Mouse (Mus musculus) lung, adult 10 weeks (tissue): ENCODE measurements around the gene Bmi1. TPM values are rescaled to one million over a fixed set of nuclear protein-coding genes. Genes with fewer than 3 reads are reported as not detected.

Experiments used
- polyA plus RNA-seq: library from polyadenylated mRNA; stranded (reverse); fragments of 350-450 nt; fragmentation: Illumina TruSeq; extraction: RNeasy Lipid Tissue Mini Kit (QIAGEN cat#74804); gene quantifications from one replicate; pipeline ENCODE4 v1.2.3, GENCODE M21; 2014; ENCODE audit warnings: low read depth, low replicate concordance; ENCODE audit not compliant: insufficient read depth

Gene Bmi1
- polyA plus RNA-seq, result 22.1 TPM

DNA sequence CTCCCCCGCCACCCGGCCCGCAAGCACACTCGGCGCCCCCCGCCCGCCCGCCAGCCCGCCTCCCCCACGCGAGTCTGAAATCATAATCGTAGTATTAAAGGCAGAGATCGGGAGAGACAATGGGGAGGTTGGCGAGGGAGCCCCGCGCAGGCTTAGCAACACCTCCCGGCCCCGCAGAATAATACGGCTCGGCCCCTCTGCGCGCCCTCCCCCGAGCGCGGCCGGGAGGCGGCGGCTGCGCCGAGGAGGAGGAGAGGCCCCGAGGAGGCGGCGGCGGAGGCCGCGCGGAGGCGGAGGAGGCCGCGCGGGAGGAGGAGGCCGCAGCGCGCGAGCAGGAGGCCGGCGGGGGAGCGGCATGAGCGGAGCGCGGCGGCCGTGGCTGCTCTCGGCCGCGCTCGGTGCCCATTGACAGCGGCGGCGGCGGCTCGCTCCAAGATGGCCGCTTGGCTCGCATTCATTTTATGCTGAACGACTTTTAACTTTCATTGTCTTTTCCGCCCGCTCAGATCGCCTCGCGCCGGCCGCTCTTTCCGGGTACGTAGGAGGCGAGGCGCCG, at the start of gene Bmi1:
Gene Bmi1 (plus strand): TSS at position 83 of the 556 bp plus-strand sequence.

DNA sequence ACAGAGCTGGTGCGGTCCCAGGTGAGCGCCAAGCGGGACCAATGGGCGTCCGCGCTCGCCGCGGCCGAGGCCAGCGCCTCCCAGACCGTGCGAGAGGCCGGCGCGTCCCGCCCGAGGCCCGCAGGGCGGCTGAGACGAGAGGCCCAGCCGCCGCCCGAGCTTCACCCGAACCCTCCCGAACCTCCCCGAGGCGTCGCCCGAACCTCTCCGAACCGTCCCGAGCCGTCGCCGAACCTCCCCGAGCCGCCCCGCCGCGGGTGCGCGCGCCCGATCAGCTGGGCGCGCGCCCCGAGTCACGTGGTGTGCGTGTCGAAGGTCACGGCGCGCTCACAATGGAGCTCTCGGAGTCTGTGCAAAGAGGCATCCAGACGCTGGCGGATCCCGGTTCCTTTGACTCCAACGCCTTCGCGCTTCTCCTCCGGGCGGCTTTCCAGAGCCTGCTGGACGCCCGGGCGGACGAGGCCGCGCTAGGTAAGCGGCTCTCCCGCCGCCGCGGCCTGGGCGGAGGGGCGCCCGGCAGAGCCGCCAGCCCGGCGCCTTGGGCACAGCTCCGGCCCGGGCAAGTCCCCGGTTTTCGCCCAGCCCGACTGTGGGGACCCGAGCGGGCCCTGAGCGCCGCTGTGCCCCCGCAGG, 4.6 kb upstream of the Bmi1 start, which contains the start of gene Commd3:
Gene Commd3 (plus strand): TSS at position 252 of the 633 bp plus-strand sequence.

DNA sequence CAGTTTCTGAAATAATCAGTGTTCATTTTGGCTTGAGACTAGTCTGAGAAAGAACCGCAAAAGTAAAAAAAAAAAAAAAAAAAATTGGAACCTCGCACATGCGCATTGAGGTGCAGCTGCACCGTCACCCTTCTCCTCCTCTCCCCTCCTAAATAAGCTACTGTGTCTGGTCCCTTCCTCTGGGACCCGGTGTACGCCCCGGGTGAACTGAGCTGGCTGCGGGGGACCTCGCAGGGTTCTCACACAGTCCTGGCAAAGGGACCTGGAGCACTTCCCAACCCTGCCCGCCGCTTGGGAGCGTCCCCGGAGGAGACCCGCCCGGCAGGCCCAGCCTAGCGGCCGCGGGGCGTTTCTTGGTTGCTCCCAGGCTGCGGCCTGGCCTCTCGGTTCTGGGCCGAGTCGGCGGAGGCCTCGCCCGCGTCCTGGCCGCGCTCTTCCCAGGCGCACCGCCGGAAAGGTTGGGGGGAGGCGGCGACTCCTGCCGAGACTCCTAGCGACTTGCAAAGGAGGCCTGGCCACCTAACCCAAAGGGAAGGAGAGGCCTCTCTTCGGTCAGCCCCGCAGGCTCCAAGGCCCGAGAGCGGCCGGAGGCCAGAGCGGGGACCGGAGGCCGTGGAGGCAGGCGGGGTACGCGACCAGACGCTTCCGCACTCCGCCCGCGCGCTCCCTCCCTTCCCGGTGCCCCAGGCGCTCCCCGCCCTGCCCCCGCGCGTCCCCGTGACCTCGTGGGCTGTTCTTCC, 17.2 kb downstream of the Bmi1 start, which contains the start of gene Spag6:
Gene Spag6 (plus strand): TSS at position 162 of the 740 bp plus-strand sequence.

Other genes starting within 250 kb of the Bmi1 start
- gene Commd3, start 4.6 kb upstream of the Bmi1 start, polyA plus RNA-seq, result 108 TPM
- not detected for gene Spag6, start 17.0 kb downstream of the Bmi1 start, polyA plus RNA-seq